Mouse (Mus musculus) retina, adult 2 months (tissue): ENCODE data around the gene Hist1h4b.
A peak's percentile ranks its signal among the peaks of the same experiment; 100 is the strongest.
"Not testable (repeated sequence)": the region's sequence is repeated elsewhere in the genome, so short reads cannot be mapped to it uniquely, and the experiment has no call there.

Experiments
- DNase-seq: peaks from one replicate; pipeline ENCODE4 v3.0.0-alpha.2; 2012; ENCODE audit warnings: low read depth, low spot score

Gene Hist1h4b

DNA sequence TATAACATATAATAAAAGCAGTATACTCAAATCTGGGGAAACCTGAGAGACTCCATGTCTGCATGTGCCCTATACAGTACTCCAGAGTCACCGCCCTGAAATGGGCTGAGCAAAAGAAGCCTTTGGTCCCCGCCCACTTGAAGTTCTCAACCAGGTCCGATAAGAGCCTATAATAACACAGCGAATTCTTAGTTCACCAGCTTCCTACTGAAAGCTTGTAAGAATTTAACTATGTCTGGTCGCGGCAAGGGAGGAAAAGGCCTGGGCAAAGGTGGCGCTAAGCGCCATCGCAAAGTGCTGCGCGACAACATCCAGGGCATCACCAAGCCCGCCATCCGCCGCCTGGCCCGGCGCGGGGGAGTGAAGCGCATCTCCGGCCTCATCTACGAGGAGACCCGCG is at the start of gene Hist1h4b:
Gene Hist1h4b (plus strand): TSS at position 224 of the 400 bp plus-strand sequence.
- DNase-seq: peak; percentile 83

DNA sequence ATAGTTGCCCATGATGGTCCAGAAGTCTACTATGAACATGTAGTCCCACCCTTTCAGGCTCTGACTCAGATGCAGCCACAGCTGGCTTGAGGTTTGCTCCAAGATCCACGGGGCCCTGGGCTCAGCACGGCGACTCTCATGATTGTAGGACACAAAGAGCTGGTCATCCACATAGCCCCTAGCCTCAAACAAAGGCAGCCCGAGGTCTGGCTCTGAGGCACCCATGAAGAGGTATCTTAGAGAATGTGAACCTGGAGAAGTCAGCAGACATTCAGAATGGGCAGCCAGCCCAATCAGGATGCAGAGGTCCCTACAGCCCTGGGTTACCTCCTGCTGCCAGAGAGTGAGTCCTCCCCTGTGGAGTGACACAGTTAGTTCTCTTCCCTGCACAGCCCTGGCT is 48.8 kb upstream of the Hist1h4b start:
- DNase-seq: no peak

DNA sequence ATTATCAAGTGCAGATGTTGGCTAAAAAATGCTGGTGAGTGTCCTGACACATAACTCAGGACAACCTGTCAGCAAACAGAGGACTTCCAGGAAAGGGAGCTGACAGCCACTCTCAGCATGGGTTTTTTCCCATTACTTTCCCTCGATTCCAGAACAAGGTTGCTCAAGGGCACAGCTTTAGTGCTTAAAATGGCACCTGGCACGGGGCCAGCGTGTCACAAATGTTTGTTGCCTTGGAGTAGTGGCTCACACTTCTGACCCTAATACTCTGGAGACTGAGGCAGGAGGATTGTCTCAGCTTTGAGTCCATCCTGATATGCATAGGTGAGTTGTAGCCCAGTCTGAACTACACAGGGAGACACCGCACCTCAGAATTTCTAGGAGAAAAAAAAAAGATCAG is 48.2 kb upstream of the Hist1h4b start:
- DNase-seq: no peak

DNA sequence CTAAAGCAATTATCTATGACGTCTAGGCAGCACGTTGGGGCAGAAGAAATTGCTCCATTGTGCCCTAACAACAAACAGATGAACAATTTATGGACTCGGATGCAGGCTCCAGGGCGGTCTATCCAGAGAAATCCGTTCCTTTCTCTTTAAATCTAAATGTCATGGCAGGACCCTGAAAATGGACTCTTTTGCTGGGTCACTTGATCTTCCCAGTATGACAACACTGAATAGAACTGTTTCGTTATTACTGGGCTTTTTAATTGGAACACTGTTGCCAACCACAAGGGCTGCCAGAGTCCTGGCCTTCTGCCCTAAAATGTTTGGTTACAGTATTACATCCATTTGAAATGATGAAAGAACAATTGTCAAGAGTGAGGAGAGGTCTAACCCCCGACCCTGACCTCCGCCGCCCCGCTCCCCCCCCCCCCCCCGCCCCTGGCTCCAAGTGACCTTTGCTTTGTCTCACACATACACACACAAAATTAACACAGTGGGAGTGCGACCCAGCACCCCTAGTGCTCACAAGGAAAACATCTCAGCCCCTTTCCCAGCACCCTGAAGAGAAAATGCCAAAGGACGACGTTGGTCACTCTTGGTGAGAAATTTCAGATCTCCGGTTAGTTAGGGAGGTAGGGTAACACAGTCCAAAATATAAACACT is 47.0 kb upstream of the Hist1h4b start:
- DNase-seq: no peak

DNA sequence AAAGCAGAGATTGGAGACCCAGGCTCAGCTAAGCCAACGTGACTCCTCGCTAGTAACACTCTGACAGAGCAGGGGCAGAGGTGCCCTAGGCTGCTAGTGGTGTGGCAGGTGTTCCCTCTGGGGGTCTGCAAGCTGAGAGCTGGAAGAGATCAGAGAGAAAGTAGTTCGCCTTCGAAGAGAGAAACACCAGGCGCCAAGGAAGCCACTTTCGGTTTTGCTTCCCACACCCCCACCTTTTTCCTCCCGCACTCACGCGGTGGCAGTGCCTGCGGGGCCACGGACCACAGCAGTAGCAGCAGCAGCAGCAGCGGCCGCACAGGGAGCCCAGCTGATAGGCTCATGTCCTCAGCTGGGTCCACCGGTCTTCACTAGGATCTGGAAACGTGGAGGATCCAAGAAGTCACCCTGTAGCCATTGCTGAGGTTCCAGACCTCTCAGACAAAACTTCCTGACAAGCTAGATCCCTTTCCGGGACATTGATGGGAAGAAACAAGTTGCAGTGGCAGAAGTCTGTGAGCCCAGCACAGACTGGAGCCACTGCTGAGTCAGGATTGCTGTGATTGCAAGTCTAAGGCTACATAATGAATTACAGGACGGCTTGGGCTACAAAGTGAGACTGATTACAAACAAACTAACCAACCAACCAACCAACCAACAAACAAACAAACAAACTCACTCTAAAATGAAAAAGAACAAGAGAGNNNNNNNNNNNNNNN is 46.3 kb upstream of the Hist1h4b start, which contains the start of gene Hfe:
Gene Hfe (minus strand): TSS at position 481 of the 716 bp plus-strand sequence.
- no peak for DNase-seq

DNA sequence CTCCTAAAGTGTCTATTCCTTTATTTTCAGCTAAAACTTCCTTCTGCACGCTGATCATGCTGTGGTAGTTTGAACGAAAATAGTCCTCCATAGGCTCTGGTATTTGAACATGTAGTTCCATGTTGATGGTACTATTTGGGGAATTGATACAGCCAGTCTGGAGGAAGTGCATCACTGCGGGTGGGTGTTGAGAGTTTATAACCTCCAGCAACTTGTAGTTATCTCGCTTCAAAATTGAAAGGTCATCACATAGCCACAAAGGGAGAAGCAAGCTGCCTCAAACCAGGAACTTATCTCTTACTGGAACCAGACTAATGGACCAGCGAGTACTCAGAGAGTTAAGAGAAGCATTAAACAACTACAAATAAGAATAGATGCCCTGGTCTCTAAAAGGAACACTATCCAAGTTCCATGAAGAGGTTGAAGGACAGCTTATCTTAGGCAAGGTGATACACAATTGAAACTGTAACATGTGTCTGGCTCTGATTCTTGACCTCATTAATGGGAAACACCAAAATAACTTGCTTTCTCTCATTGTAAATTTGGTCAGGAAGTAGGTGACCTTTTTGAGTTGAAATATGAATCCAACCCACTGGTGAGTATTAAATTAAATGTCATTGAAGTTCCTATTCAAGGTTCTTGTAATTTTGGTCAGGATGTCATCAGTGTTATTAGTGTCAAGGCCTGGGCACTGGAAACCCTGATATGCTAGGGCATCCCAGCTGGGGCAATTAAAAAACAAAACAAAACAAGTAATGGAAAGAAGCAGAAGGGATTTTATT is 40.4 kb upstream of the Hist1h4b start:
- DNase-seq: no peak

DNA sequence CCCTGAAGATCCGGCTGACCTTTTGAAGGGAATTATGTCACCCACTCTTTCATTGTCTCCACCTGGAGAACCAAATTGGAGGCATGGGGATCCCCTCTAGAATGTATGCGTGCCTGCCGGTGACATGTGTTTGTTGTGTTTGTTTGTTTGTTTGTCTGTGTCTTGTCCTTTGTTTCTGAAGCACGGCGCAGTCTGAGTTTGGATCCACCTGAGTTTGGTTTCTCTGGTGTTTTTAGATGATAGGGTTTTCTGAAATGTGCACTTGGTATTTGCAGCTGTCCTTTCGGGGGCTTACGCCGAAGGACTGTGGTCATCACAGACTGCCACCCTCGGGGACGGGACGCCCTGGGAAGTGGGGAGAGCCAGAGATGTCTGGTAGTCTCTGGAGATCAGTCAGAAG is 39.6 kb upstream of the Hist1h4b start:
- no peak for DNase-seq

DNA sequence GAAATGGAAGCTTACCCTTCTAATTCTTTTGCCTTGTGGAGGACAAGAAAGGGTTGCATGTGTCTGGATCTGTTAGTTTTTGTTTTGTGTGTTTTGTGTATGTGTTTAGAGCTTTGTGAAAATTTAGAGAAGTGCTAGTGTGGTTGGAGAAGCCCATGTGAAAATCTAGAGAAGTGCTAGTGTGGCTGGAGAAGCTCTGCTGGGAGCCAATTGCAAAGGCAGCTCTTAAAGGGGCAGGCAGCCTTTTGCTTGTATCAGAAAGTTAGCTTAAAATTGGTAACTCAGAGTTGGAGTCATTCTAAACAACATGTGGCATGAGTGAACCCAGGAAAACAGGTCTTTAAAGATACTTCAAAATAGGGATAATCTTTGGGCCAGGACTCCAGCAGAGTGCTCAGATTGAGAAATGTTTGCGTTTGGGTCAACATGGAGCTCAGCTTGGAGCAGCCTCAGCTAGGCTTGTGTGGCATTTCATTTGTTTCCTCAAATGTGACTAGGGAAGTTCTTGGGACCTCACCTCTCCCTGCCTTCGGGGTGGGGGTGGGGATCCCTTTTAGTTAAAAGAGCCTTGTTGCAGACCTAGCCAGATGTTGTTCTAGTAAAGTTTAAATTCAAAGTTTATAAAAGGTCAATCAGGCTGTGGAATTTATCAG is 39.1 kb upstream of the Hist1h4b start:
- DNase-seq: not testable (repeated sequence)

DNA sequence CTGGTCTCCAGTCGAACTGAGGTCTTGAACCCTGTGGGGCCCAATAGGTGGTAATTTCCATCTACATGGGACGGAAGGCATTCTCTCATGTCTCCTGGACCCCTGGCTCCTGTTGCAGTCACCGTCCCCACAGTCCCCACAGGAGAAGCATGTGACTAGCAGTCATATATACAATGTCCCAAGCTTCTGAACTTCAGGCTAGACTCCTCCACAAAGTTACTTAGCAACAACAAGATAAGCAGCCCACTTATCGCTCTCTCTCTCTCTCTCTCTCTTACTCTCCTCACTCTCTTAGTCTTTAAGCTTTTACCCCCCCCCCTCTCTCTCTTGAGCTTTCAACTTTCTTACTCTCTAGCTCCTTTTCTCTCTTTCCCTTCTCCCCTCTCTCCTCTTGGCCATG is 32.6 kb upstream of the Hist1h4b start:
- DNase-seq: no peak

DNA sequence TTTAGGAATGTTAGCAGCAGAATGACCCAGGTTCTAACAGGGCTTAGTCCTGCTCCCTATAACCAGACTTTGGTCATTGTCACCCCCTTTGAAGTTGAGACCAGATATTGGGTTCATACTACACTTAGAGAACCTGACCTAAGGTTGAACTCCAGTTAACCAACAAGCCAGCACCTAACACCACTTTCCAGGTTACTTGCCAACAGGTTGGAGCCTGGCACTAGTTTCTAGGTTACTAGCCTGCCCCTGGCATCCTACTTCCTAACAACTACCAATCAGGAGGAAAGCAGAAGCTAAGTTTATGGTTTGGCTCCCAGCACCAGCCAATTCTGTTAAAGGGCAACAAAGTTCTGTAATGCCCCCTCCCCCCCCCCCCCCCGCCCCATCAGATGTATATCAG is 31.6 kb upstream of the Hist1h4b start:
- no peak for DNase-seq

DNA sequence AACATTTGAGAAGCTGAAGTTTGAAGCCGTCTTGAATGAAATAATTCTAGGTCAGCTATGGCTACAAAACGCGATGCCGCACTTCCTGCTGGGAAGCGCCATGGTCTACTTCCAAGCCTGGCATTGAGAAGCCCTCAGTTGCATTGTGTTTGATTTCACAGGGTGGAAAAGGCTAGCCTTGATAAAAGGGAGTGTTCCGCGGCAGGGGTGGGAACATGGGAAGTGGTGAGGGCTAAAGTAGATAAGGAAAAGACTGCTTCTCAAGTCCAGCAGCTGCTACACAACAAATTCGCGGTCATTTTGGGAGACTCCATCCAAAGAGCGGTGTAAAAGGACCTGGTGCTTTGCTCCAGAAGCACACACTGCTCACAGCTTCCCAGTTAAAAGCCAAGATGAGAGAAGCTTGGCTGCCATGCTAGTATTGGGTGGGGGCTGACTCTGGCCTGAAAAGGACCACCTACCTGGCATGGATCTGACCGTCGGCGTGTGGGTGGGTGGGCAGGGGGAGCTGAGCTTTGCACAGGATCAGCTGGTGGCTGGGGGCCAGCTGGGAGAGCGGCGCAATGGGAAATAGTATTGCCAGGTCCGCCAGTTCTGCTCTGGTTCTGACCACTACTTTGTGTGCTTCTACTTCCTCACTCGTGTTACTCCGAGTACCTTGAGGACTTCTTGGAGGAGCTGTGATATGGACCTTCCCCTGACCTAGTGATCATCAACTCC is 28.2 kb upstream of the Hist1h4b start:
- DNase-seq: no peak

DNA sequence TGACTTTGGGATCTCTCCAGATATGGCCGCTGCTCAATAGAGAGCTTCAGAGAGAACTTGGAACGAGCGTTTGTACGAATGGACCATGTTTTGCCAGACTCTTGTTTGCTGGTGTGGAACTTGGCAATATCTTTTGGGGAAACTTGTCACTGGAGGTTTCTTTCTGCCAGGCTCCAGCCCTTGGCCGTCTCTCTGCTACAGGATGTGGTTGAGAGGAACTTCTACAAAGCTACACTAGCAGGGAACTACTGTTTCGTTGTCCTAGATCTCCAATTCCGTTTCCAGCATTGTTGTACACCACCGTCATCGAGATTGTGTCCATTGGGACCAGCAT is 27.7 kb upstream of the Hist1h4b start:
- no peak for DNase-seq

DNA sequence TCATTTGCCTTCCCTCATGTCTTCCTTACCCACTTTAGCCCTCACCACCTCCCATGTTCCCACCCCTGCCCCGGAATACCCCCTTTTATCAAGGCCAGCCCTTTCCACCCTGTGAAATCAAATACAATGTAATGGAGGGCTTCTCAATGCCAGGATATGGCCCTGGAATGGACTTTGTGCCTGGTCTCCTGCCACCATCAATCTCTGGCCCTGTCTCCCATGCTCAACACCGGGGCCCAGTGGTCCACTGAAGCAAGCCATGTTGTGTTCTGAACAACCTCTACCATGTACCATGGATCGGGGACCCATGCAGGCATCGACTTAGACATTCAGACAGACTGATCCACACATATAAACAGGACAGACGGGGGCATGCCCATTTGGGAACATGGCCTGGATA is 27.1 kb upstream of the Hist1h4b start:
- DNase-seq: no peak

DNA sequence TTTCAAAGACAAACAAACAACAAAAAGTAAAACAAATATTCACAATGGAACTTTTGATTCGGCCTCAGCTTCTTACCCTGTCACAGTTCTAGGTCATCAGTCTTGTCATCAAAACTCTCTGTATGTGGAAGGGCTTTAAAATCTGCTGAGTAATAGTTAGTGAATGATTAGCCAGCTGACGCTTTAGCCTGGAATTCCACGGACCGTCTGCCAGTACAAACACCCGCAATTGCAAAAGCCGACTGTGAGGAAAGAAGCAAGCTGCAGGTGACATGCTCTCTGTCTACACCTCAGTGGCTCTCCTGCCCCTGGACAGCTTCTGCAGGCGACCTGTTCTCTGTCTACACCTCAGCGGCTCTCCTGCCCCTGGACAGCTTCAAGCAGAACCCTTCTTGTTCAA is 26.3 kb upstream of the Hist1h4b start:
- DNase-seq: no peak

DNA sequence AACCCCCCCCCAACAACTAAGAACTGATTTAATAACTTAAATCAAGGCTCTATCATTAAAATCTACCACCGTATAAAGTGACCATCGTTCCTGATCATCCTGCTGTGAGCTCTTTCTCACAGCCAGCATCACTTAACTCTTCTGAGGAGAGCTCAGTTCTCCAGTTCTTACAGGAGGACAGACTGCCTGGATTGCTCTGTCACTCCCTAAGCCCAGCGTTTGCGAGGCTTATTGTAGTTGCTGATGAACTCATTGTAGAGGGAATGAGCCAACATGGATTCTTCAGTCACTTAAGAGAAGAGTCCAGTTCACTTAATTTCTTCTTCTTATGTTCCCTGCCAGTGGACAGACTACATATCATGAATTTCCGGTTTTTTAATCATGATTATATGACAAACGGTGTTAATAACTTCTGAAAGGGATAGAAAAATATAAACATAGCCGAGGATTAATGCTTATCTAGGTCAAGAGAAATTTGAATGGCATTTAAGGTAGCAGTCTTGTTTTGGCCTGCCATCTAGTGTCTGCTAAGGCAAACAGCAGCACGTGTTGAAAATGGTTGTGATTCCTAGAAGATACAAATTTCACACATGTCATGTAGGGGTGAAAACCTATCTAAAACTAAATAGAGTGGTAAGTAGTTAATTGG is 24.5 kb upstream of the Hist1h4b start:
- DNase-seq: peak; percentile 57

DNA sequence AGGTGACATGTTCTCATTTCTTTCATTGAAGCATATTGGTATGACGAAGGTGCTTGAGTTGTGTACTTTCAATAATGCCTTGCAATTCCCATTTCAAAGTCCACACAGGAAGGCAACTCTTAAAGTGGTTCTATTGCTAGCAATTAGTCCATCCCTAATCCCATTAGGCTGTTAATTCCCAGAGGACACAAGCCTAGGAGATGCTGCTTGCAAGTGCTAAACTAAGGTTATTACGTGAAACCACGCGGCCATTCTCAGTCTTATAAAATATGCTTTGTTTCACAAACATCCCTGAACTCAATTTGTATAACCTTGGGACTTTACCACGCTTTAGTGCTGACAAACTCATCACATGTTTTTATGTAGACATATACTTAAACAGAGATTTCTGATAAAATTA is 19.7 kb upstream of the Hist1h4b start:
- DNase-seq: no peak

DNA sequence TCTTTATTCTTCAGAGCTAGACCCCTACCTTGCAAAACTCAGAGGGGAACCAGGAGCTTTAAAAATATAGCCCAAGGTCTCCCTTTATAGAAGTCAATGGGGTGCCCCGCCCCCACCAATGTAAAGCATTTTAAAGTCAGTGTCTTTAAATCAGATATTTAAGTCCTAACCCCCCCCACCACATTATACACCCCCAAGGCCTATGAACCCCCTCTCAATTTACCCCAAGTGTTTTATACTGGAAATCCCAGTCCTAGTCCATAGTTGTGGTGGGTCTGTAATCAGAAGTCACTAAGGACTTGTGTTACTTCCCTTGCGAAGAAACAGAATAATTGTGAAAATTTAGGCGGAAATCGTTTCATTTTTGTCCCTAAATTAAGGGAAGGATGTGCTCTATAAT is 18.8 kb upstream of the Hist1h4b start:
- no peak for DNase-seq

DNA sequence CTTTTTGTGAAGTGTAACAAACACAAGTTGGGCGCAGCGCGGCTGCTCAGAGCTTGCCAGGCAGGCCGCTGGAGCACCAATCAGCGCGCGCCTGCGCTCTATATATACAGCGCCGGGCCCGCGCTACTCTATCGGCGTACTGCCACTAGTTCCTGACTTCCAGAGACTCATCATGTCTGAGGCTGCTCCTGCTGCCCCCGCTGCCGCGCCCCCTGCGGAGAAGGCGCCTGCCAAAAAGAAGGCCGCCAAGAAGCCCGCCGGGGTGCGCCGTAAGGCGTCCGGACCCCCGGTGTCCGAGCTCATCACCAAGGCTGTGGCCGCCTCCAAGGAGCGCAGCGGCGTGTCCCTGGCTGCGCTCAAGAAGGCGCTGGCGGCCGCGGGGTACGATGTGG is 18.1 kb upstream of the Hist1h4b start, which contains the start of gene Hist1h1c:
Gene Hist1h1c (plus strand): TSS at position 132 of the 392 bp plus-strand sequence.
- peak; percentile 68 for DNase-seq

DNA sequence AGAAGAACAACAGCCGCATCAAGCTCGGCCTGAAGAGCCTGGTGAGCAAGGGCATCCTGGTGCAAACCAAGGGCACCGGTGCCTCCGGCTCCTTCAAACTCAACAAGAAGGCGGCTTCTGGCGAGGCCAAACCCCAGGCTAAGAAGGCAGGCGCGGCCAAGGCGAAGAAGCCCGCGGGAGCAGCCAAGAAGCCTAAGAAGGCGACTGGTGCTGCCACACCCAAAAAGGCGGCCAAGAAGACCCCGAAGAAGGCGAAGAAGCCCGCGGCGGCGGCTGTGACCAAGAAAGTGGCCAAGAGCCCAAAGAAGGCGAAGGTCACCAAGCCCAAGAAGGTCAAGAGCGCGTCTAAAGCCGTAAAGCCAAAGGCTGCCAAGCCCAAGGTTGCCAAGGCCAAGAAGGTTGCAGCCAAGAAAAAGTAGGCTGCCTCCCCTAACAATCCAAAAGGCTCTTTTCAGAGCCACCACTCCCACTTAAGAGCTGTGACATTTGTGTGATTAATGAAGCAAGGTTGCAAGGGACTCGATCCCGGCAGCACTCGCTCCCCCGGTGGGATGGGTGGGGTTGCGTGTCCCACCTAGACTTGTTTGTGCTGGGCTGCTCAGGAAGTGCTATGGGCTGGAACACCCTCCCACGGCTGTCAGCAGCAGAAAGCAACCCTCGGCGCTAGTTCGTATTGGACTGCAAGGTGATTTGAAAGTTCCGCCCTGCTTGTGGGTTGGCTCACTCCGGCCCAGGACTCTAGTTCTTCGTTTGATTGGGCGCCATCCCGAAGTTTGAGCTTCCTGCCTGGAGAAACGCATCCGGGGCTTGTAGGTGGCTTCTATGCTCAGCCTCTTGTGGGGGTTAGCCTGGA is 17.5 kb upstream of the Hist1h4b start:
- DNase-seq: peak; percentile 82

DNA sequence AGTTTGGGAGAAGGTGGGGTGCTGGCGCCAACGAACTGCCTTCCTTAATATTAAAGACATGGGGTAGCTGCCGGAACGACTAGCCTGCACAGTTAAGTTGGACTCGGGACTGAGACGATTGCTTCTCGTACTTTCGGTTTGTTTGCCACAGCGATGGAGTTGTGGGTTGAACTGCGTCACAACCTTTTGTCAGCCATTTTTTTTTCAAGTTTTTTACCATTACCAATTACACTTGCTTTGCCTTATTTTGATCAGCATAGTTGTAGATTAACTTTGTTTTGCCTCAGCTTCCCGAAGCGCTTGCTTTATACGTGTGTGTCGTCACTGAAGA is 16.9 kb upstream of the Hist1h4b start:
- no peak for DNase-seq
